Mouse (Mus musculus): ENCODE data around the gene Ttc7b. TPM values are rescaled to one million over a fixed set of nuclear protein-coding genes. Genes with fewer than 3 reads are reported as not detected.

Ttc7b gene
- polyA plus RNA-seq, 1 experiment from 2014 or later = 5.6 TPM

- peaks cover 18% of the 10 kb centered on the region; the same call in 1 of the 2 replicates for H3K36me3 ChIP-seq
- H3K9ac ChIP-seq = no peak overlapping the region
- H3K4me2 ChIP-seq (replicated peaks) = no peak overlapping the region
- H3K4me1 ChIP-seq = no peaks in the 10 kb centered on the region; the same call in 1 of the 2 replicates
- H3K27ac ChIP-seq (replicated peaks) = no peak overlapping the region
- no peaks in the 10 kb centered on the region for H3K27me3 ChIP-seq
- 75% methylated on average over 7 of the region's 7 CpGs for WGBS
- ATAC-seq (ENCODE audit: insufficient number of reproducible peaks, low FRiP score, low TSS enrichment, low read depth) = no peak
- H3K9me3 ChIP-seq (replicated peaks) = no peaks in the 10 kb centered on the region
- H3K4me3 ChIP-seq (replicated peaks) = no peak overlapping the region
Observed at GRCm38 (mm10) chr12:100353954-100354353, 166.7 kb downstream of the Ttc7b start.

GRCm38 (mm10) chr12:100353075-100353782, 167.4 kb downstream of the Ttc7b start:
- 81% methylated on average over 16 of the region's 16 CpGs for WGBS
- Histone ChIP-seq H3K9ac (no peak overlapping the region), H3K36me3 (peaks cover 20% of the 10 kb centered on the region; the same call in 1 of the 2 replicates), H3K27ac (replicated peaks) (no peak overlapping the region), H3K9me3 (replicated peaks) (no peaks in the 10 kb centered on the region), H3K27me3 (no peaks in the 10 kb centered on the region), H3K4me3 (replicated peaks) (no peak overlapping the region), H3K4me1 (no peaks in the 10 kb centered on the region; the same call in 1 of the 2 replicates), H3K4me2 (replicated peaks) (no peak overlapping the region)
- no peak for ATAC-seq (ENCODE audit: insufficient number of reproducible peaks, low FRiP score, low TSS enrichment, low read depth)

- 69% methylated on average over 6 of the region's 6 CpGs for WGBS
- Histone ChIP-seq H3K36me3 (peaks cover 17% of the 10 kb centered on the region; the same call in 1 of the 2 replicates), H3K27ac (replicated peaks) (no peak overlapping the region), H3K4me2 (replicated peaks) (no peak overlapping the region), H3K27me3 (no peaks in the 10 kb centered on the region), H3K9me3 (replicated peaks) (no peaks in the 10 kb centered on the region), H3K9ac (no peak overlapping the region), H3K4me1 (no peaks in the 10 kb centered on the region; the same call in 1 of the 2 replicates), H3K4me3 (replicated peaks) (no peak overlapping the region)
- ATAC-seq (ENCODE audit: insufficient number of reproducible peaks, low FRiP score, low TSS enrichment, low read depth) = no peak
Observed at GRCm38 (mm10) chr12:100352094-100352493, 168.5 kb downstream of the Ttc7b start.

DNA sequence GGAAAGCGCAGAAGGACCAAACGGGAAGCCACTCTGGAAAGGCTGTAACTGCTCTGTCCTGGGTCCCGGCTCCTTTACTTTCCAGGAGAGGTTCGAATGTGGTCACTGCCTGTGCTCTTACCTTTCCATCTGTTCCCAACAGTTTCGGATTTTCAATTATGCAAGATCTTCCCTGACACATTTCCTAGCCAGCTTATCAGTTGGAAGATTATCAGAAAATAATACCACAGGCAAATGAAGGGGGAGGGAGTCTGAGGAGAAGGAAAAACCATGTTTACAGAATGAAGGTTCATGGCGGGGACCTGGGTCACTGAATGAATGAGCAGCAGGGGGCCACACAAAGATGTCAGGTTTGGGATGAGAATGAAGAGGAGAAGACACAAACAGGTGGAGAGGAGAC, 177.1 kb downstream of the Ttc7b start:
- no peaks in the 10 kb centered on the region for H3K4me1 ChIP-seq
- ATAC-seq (ENCODE audit: insufficient number of reproducible peaks, low FRiP score, low TSS enrichment, low read depth) = no peak
- H3K4me2 ChIP-seq (replicated peaks) = no peak overlapping the region
- peaks cover 20% of the 10 kb centered on the region for H3K36me3 ChIP-seq
- no peaks in the 10 kb centered on the region for H3K27me3 ChIP-seq
- WGBS = 74% methylated on average over 6 of the region's 6 CpGs
- no peaks in the 10 kb centered on the region for H3K9me3 ChIP-seq (replicated peaks)
- no peak overlapping the region for H3K9ac ChIP-seq
- no peak overlapping the region for H3K27ac ChIP-seq (replicated peaks)
- H3K4me3 ChIP-seq (replicated peaks) = no peak overlapping the region

GRCm38 (mm10) chr12:100341614-100342013, 179.0 kb downstream of the Ttc7b start:
- Histone ChIP-seq H3K4me2 (replicated peaks) (no peak overlapping the region), H3K4me1 (0 out of 2 replicates have a peak, but pooled peaks cover 3% of the 10 kb centered on the region), H3K27me3 (no peaks in the 10 kb centered on the region), H3K4me3 (replicated peaks) (no peak overlapping the region), H3K9me3 (replicated peaks) (no peaks in the 10 kb centered on the region), H3K9ac (no peak overlapping the region), H3K27ac (replicated peaks) (no peak overlapping the region), H3K36me3 (peaks cover 9% of the 10 kb centered on the region)
- WGBS = 54% methylated on average over 7 of the region's 7 CpGs
- ATAC-seq (ENCODE audit: insufficient number of reproducible peaks, low FRiP score, low TSS enrichment, low read depth) = no peak

- Histone ChIP-seq H3K9me3 (replicated peaks) (no peaks in the 10 kb centered on the region), H3K27ac (replicated peaks) (no peak overlapping the region), H3K4me1 (0 out of 2 replicates have a peak, but pooled peaks cover 3% of the 10 kb centered on the region), H3K4me2 (replicated peaks) (no peak overlapping the region), H3K9ac (no peak overlapping the region), H3K4me3 (replicated peaks) (no peak overlapping the region), H3K36me3 (peaks cover 6% of the 10 kb centered on the region; the same call in 1 of the 2 replicates), H3K27me3 (no peaks in the 10 kb centered on the region)
- no peak for ATAC-seq (ENCODE audit: insufficient number of reproducible peaks, low FRiP score, low TSS enrichment, low read depth)
- 86% methylated on average over 7 of the region's 7 CpGs for WGBS
Observed at GRCm38 (mm10) chr12:100340901-100341460, 179.6 kb downstream of the Ttc7b start.

- H3K4me2 ChIP-seq (replicated peaks) = no peak overlapping the region
- no peaks in the 10 kb centered on the region; the same call in 1 of the 2 replicates for H3K36me3 ChIP-seq
- no peak overlapping the region for H3K9ac ChIP-seq
- no peaks in the 10 kb centered on the region for H3K27me3 ChIP-seq
- WGBS = 50% methylated on average over 3 of the region's 3 CpGs
- H3K4me3 ChIP-seq (replicated peaks) = no peak overlapping the region
- no peaks in the 10 kb centered on the region for H3K9me3 ChIP-seq (replicated peaks)
- no peak overlapping the region for H3K27ac ChIP-seq (replicated peaks)
- H3K4me1 ChIP-seq = 0 out of 2 replicates have a peak, but pooled peaks cover 3% of the 10 kb centered on the region
- no peak; the same call in 1 of the 2 replicates for ATAC-seq (ENCODE audit: insufficient number of reproducible peaks, low FRiP score, low TSS enrichment, low read depth)
Observed at GRCm38 (mm10) chr12:100338055-100338454, 182.6 kb downstream of the Ttc7b start.

- no peak overlapping the region for H3K9ac ChIP-seq
- H3K27me3 ChIP-seq = no peaks in the 10 kb centered on the region
- ATAC-seq (ENCODE audit: insufficient number of reproducible peaks, low FRiP score, low TSS enrichment, low read depth) = no peak
Observed at GRCm38 (mm10) chr12:100337351-100338018, 183.1 kb downstream of the Ttc7b start.

GRCm38 (mm10) chr12:100336241-100336640, 184.4 kb downstream of the Ttc7b start:
- no peak for ATAC-seq (ENCODE audit: insufficient number of reproducible peaks, low FRiP score, low TSS enrichment, low read depth)
- no peak overlapping the region for H3K4me2 ChIP-seq (replicated peaks)
- H3K36me3 ChIP-seq = no peaks in the 10 kb centered on the region; the same call in 1 of the 2 replicates
- no peak overlapping the region for H3K27ac ChIP-seq (replicated peaks)
- WGBS = 57% methylated on average over 5 of the region's 5 CpGs
- no peak overlapping the region for H3K4me3 ChIP-seq (replicated peaks)
- H3K9me3 ChIP-seq (replicated peaks) = no peaks in the 10 kb centered on the region
- no peaks in the 10 kb centered on the region for H3K27me3 ChIP-seq
- 0 out of 2 replicates have a peak, but pooled peaks cover 3% of the 10 kb centered on the region for H3K4me1 ChIP-seq
- no peak overlapping the region for H3K9ac ChIP-seq

More at GRCm38 (mm10) chr12:100337351-100338018, 183.1 kb downstream of the Ttc7b start:
- no peak overlapping the region for H3K27ac ChIP-seq (replicated peaks)
- H3K4me2 ChIP-seq (replicated peaks) = no peak overlapping the region
- 66% methylated on average over 5 of the region's 5 CpGs for WGBS
- H3K4me3 ChIP-seq (replicated peaks) = no peak overlapping the region
- H3K4me1 ChIP-seq = 0 out of 2 replicates have a peak, but pooled peaks cover 3% of the 10 kb centered on the region
- no peaks in the 10 kb centered on the region for H3K9me3 ChIP-seq (replicated peaks)
- no peaks in the 10 kb centered on the region for H3K36me3 ChIP-seq

GRCm38 (mm10) chr12:100331806-100332205, 188.8 kb downstream of the Ttc7b start:
- WGBS = 92% methylated on average over 6 of the region's 6 CpGs
- H3K36me3 ChIP-seq = peaks cover 7% of the 10 kb centered on the region; the same call in 1 of the 2 replicates
- H3K27me3 ChIP-seq = no peaks in the 10 kb centered on the region

GRCm38 (mm10) chr12:100330234-100330633, 190.4 kb downstream of the Ttc7b start:
- no peaks in the 10 kb centered on the region for H3K4me1 ChIP-seq
- no peak overlapping the region for H3K4me2 ChIP-seq (replicated peaks)
- ATAC-seq (ENCODE audit: insufficient number of reproducible peaks, low FRiP score, low TSS enrichment, low read depth) = no peak
- no peak overlapping the region for H3K9ac ChIP-seq
- no peaks in the 10 kb centered on the region for H3K9me3 ChIP-seq (replicated peaks)
- H3K36me3 ChIP-seq = peaks cover 7% of the 10 kb centered on the region; the same call in 1 of the 2 replicates
- no peaks in the 10 kb centered on the region for H3K27me3 ChIP-seq
- 87% methylated on average over 8 of the region's 8 CpGs for WGBS
- H3K27ac ChIP-seq (replicated peaks) = no peak overlapping the region
- no peak overlapping the region for H3K4me3 ChIP-seq (replicated peaks)

More at GRCm38 (mm10) chr12:100331806-100332205, 188.8 kb downstream of the Ttc7b start:
- Histone ChIP-seq H3K4me3 (replicated peaks) (no peak overlapping the region), H3K9ac (no peak overlapping the region), H3K9me3 (replicated peaks) (no peaks in the 10 kb centered on the region), H3K27ac (replicated peaks) (no peak overlapping the region), H3K4me1 (no peaks in the 10 kb centered on the region), H3K4me2 (replicated peaks) (no peak overlapping the region)
- no peak for ATAC-seq (ENCODE audit: insufficient number of reproducible peaks, low FRiP score, low TSS enrichment, low read depth)

All from embryonic facial prominence, embryonic 15.5 days (tissue).